Mouse (Mus musculus) gastrocnemius, postnatal 36 days (tissue): Measurements from ENCODE around the gene Olfr316. TPM values are rescaled to one million over a fixed set of nuclear protein-coding genes. Genes with fewer than 3 reads are reported as not detected.
"Not testable (repeated sequence)": the region's sequence is repeated elsewhere in the genome, so short reads cannot be mapped to it uniquely, and the experiment has no call there.

Experiments
- DNase-seq, 2 experiments: peaks; one replicate each; pipeline ENCODE4 v3.0.0; 2022
- intact Hi-C: fragments of 180-260 bp; cut with DNase I; formaldehyde crosslinking; loops from one replicate; pipeline ENCODE4 v1.15.1; 2025
- long read RNA-seq, 2 experiments: library from polyadenylated mRNA; stranded (forward); transcript quantifications; one replicate each; pipeline ENCODE4 v2.0.0; 2021
- total RNA-seq, 2 experiments: library from RNA; stranded (reverse); gene quantifications; 2 replicates each; pipeline ENCODE4 v1.2.3; 2021

Olfr316 gene
- not detected for total RNA-seq
- long read RNA-seq, experiment 1, result 0 reads
- long read RNA-seq, experiment 2, result 0 reads

GRCm38 (mm10) chr11:58752434-58752833 lies at the start of gene Olfr316:
TSS of gene Olfr316 (plus strand) at chr11:58752734.
- intact Hi-C loops, result no loop called here
- DNase-seq, result no peak

GRCm38 (mm10) chr11:58709086-58709485 lies 43.4 kb upstream of the Olfr316 start:
- intact Hi-C loops, result no loop called here

GRCm38 (mm10) chr11:58717723-58718122 lies 34.8 kb upstream of the Olfr316 start:
- DNase-seq, intact Hi-C loops: not testable (repeated sequence)

More at GRCm38 (mm10) chr11:58709086-58709485, 43.4 kb upstream of the Olfr316 start:
- DNase-seq, result no peak

GRCm38 (mm10) chr11:58719701-58720100 lies 32.8 kb upstream of the Olfr316 start:
- intact Hi-C loops, result no loop called here
- DNase-seq, result no peak

- no peak for DNase-seq
- intact Hi-C loops, result no loop called here
Measured at GRCm38 (mm10) chr11:58723914-58724313, 28.6 kb upstream of the Olfr316 start, which contains the start of gene Olfr318. TSS of gene Olfr318 (minus strand) at chr11:58724014.

GRCm38 (mm10) chr11:58727896-58728650 lies 24.5 kb upstream of the Olfr316 start:
- intact Hi-C loops, DNase-seq: not testable (repeated sequence)

- DNase-seq, result no peak
- intact Hi-C loops, result no loop called here
Measured at GRCm38 (mm10) chr11:58733372-58733771, 19.2 kb upstream of the Olfr316 start.

GRCm38 (mm10) chr11:58738792-58739262 lies 13.7 kb upstream of the Olfr316 start, which contains the start of gene Olfr317:
TSS of gene Olfr317 (minus strand) at chr11:58739212.
- DNase-seq, result no peak
- intact Hi-C loops, result no loop called here

GRCm38 (mm10) chr11:58751096-58751495 lies 1.4 kb upstream of the Olfr316 start:
- intact Hi-C loops, DNase-seq: not testable (repeated sequence)

- DNase-seq, result no peak
- intact Hi-C loops, result no loop called here
Measured at GRCm38 (mm10) chr11:58772888-58773287, 20.4 kb downstream of the Olfr316 start, which contains the start of gene Olfr315. TSS of gene Olfr315 (plus strand) at chr11:58773188.

GRCm38 (mm10) chr11:58782480-58783089 lies 30.1 kb downstream of the Olfr316 start, which contains the start of gene Olfr314:
TSS of gene Olfr314 (plus strand) at chr11:58782952.
- no peak for DNase-seq
- intact Hi-C loops, result no loop called here

- DNase-seq, result no peak
- intact Hi-C loops, result no loop called here
Measured at GRCm38 (mm10) chr11:58784182-58784581, 31.6 kb downstream of the Olfr316 start.

- no peak for DNase-seq
- intact Hi-C loops, result no loop called here
Measured at GRCm38 (mm10) chr11:58787651-58788050, 35.1 kb downstream of the Olfr316 start.

- intact Hi-C loops, result no loop called here
- no peak for DNase-seq
Measured at GRCm38 (mm10) chr11:58788346-58788745, 35.8 kb downstream of the Olfr316 start.

GRCm38 (mm10) chr11:58789532-58789931 lies 37.0 kb downstream of the Olfr316 start:
- DNase-seq, result no peak
- intact Hi-C loops, result no loop called here

GRCm38 (mm10) chr11:58790053-58790452 lies 37.5 kb downstream of the Olfr316 start:
- DNase-seq, result no peak
- intact Hi-C loops, result no loop called here

GRCm38 (mm10) chr11:58790646-58791045 lies 38.1 kb downstream of the Olfr316 start:
- intact Hi-C loops, result no loop called here
- DNase-seq, result no peak

GRCm38 (mm10) chr11:58795856-58796255 lies 43.3 kb downstream of the Olfr316 start:
- DNase-seq, result no peak
- intact Hi-C loops, result no loop called here

- DNase-seq, result no peak
- intact Hi-C loops, result no loop called here
Measured at GRCm38 (mm10) chr11:58796850-58797249, 44.3 kb downstream of the Olfr316 start.

GRCm38 (mm10) chr11:58799747-58800146 lies 47.2 kb downstream of the Olfr316 start:
- DNase-seq, result no peak
- intact Hi-C loops, result no loop called here

GRCm38 (mm10) chr11:58801558-58802228 lies 49.2 kb downstream of the Olfr316 start, which contains the start of gene Fam183b:
TSS of gene Fam183b (minus strand) at chr11:58801960.
- intact Hi-C loops, result no loop called here
- DNase-seq, result no peak
